Mouse (Mus musculus): ENCODE results near the gene Ecm1.
A peak's percentile ranks its signal among the peaks of the same experiment; 100 is the strongest.

GRCm38 (mm10) chr3:95689171-95689915 lies 50.0 kb downstream of the Ecm1 start:
- TF ChIP-seq CTCF (IDR thresholded peaks at IDR 0.05; ENCODE audit: low read depth) (0 out of 2 replicates have a peak, but pooled peaks have one; percentile 10), EP300 (IDR thresholded peaks at IDR 0.05; ENCODE audit: low read depth) (no peak)
